Mouse (Mus musculus): Measurements from ENCODE around the gene Rreb1. TPM values are rescaled to one million over a fixed set of nuclear protein-coding genes. Genes with fewer than 3 reads are reported as not detected.
A peak's percentile ranks its signal among the peaks of the same experiment; 100 is the strongest.

Gene Rreb1
- polyA plus RNA-seq, 1 experiment from 2014 or later = 20.6 TPM

DNA sequence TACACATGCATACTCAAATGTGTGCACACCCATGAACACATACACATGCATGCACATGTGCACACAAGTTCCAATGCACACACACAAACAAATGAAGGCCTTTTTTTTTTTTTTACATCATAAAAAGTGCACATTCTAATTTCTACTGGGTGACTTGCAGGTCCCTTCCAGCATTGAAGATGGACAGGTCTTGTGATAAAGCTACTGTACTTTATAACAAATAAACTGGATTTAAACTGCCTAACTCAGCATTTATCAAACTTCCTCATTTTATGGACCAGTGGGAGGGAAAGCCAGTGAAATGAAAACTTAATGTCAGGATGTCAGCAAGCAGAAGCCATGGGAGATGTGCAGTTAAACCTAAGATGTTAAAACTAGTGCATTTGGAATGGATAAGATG is 1.5 kb upstream of the Rreb1 start:
- peaks cover 6% of the 10 kb centered on the region; the same call in 1 of the 2 replicates for H3K27me3 ChIP-seq (replicated peaks; ENCODE audit: control insufficient read depth, insufficient read depth, low read length)
- H3K36me3 ChIP-seq (ENCODE audit: control insufficient read depth, insufficient read depth, low read length) = no peaks in the 10 kb centered on the region
- H3K4me3 ChIP-seq (ENCODE audit: low read depth, low read length) = no peak overlapping the region
- ATAC-seq (replicated peaks; ENCODE audit: low FRiP score) (no peak), DNase-seq (ENCODE audit: low spot score) (no peak)
- peaks cover 16% of the 10 kb centered on the region for H3K4me1 ChIP-seq (replicated peaks; ENCODE audit: control insufficient read depth, insufficient read depth, low read length)
- H3K4me2 ChIP-seq = no peak overlapping the region
- H3K9ac ChIP-seq (ENCODE audit: low read depth, low read length) = no peak overlapping the region
- no peak overlapping the region for H3K27ac ChIP-seq (ENCODE audit: low read depth, low read length)
- H3K9me3 ChIP-seq (ENCODE audit: control insufficient read depth, low read length) = no peaks in the 10 kb centered on the region

DNA sequence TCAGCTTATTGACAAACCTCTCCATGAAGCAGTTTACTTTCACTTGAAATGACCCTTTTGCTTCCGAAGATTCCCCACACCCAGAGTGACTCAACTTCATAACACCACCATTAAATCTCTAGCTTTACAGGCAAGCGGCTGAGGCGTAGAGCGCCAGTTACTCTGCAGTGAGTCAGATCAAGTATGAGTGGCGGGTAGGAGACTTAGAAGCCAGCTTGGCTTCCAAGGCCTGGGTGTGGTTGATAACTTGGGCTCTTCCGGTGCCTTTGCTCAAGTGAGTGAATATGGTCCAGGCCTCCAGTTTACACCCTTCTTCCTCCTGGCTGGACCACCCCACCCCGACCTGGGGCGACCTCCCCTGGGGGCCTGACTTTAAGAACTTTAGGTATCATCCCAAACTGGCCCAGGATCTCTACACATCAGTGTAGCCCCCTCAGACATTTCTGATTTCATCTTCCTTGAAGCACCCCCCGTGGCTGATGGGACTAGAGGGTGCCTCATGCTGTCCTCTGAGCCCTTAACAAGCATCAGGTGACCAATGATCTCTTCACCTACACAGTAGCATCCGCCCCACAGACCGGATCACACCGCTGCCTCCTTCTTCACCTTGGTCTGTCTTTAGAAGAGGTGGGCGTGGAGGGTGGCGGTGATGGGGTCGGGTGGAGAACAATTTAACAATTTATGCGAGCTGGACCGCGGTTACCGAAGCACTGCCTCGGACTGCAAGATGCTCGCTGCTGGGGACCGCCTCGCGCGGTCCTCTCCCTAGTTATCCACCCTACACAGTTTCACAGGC is 651 bp upstream of the Rreb1 start:
- Histone ChIP-seq H3K4me3 (ENCODE audit: low read depth, low read length) (peak overlapping the region; percentile 67), H3K4me2 (peak overlapping the region; percentile 94), H3K9ac (ENCODE audit: low read depth, low read length) (peak overlapping the region; percentile 65; the same call in 1 of the 2 replicates), H3K4me1 (replicated peaks; ENCODE audit: control insufficient read depth, insufficient read depth, low read length) (peaks cover 16% of the 10 kb centered on the region), H3K36me3 (ENCODE audit: control insufficient read depth, insufficient read depth, low read length) (no peaks in the 10 kb centered on the region), H3K27ac (ENCODE audit: low read depth, low read length) (no peak overlapping the region), H3K9me3 (ENCODE audit: control insufficient read depth, low read length) (no peaks in the 10 kb centered on the region), H3K27me3 (replicated peaks; ENCODE audit: control insufficient read depth, insufficient read depth, low read length) (peaks cover 6% of the 10 kb centered on the region; the same call in 1 of the 2 replicates)
- ATAC-seq (replicated peaks; ENCODE audit: low FRiP score) (peak; percentile 76), DNase-seq (ENCODE audit: low spot score) (peak; percentile 48)
- WGBS = 15% methylated on average over 25 of the region's 25 CpGs

DNA sequence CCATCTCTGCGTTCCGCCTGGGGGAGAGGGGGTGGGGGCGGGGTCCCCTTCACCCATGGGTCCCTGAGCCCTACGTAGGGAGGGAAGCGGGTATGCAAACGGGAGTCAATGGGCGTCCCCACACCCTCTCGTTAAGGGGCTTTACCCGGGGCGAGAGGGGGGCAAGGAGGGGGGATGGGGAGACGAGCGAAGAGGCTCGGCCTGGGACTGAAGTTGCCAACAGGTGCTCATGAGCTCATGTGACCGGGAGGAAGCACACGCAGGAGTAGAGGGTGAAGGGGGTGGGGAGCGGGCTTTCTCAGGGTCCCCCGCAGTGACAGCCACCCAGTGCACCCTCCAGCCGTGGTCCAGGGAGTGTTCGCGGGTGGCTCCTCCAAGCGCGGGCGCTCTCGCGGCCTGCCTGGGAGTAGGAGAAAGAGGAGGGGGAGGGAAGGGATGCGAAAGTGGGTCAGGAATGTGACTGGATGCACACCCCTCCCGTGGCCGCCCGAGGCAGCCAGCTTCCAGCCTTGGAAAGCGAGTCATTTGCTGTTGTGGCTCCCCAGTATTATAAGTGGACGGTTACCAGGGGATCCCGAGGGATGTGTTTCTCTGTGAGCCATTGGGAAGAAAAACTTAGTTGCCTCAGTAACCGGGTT is 513 bp downstream of the Rreb1 start:
- H3K4me1 ChIP-seq (replicated peaks; ENCODE audit: control insufficient read depth, insufficient read depth, low read length) = peaks cover 16% of the 10 kb centered on the region
- H3K9me3 ChIP-seq (ENCODE audit: control insufficient read depth, low read length) = no peaks in the 10 kb centered on the region
- H3K27ac ChIP-seq (ENCODE audit: low read depth, low read length) = no peak overlapping the region
- H3K4me3 ChIP-seq (ENCODE audit: low read depth, low read length) = peak overlapping the region; percentile 67
- peak overlapping the region; percentile 94 for H3K4me2 ChIP-seq
- under 1% methylated on average over 33 of the region's 33 CpGs for WGBS
- H3K36me3 ChIP-seq (ENCODE audit: control insufficient read depth, insufficient read depth, low read length) = no peaks in the 10 kb centered on the region
- H3K9ac ChIP-seq (ENCODE audit: low read depth, low read length) = peak overlapping the region; percentile 65
- H3K27me3 ChIP-seq (replicated peaks; ENCODE audit: control insufficient read depth, insufficient read depth, low read length) = peaks cover 6% of the 10 kb centered on the region; the same call in 1 of the 2 replicates
- ATAC-seq (replicated peaks; ENCODE audit: low FRiP score) = peak; percentile 22
- peak; percentile 49 for DNase-seq (ENCODE audit: low spot score)

DNA sequence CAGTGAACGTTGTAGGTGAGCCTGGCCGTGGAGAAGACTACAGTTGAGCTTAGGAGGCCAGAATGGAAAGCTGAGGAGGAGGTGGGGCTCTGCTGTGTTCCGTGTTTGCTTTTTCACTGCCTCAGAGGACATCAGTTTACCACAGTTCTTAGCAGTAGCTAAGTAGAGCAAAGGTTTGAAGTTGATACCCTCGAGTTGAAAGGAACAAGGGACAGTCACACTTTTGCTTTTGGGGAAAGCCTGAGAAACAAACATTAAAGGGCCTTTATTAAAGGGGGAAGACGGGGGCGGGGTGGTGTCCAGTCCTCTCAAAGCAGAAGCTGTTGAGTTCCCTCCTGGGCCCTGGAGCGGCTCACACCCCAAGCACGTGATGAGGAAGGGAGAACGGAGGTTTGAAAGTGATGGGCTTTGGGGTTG is 1.1 kb downstream of the Rreb1 start:
- H3K27me3 ChIP-seq (replicated peaks; ENCODE audit: control insufficient read depth, insufficient read depth, low read length) = peaks cover 6% of the 10 kb centered on the region; the same call in 1 of the 2 replicates
- 6% methylated on average over 9 of the region's 9 CpGs for WGBS
- peaks cover 17% of the 10 kb centered on the region for H3K4me1 ChIP-seq (replicated peaks; ENCODE audit: control insufficient read depth, insufficient read depth, low read length)
- H3K9ac ChIP-seq (ENCODE audit: low read depth, low read length) = peak overlapping the region; percentile 65
- H3K36me3 ChIP-seq (ENCODE audit: control insufficient read depth, insufficient read depth, low read length) = no peaks in the 10 kb centered on the region
- H3K4me3 ChIP-seq (ENCODE audit: low read depth, low read length) = peak overlapping the region; percentile 67
- H3K9me3 ChIP-seq (ENCODE audit: control insufficient read depth, low read length) = no peaks in the 10 kb centered on the region
- no peak for DNase-seq (ENCODE audit: low spot score)
- H3K27ac ChIP-seq (ENCODE audit: low read depth, low read length) = no peak overlapping the region
- ATAC-seq (replicated peaks; ENCODE audit: low FRiP score) = no peak
- H3K4me2 ChIP-seq = peak overlapping the region; percentile 94

DNA sequence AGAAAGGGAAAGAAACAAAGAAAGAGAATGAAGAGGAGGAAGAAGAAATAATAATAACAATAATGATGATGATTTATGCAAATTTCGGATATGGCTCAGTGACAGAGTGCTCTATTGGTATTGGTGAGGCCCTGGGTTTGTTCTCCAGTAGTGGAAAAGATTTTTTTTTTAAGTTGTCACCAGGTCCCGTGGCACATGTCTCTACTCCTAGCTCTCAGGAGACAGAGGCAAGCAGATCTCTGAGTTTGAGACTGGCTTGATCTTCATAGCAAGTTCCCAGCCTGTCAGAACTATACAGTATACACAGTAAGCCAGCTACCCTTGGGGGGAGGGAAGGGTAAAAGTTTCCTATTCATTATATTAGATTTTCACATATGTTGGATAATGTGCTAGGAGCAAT is 3.4 kb downstream of the Rreb1 start:
- Histone ChIP-seq H3K9ac (ENCODE audit: low read depth, low read length) (no peak overlapping the region), H3K9me3 (ENCODE audit: control insufficient read depth, low read length) (no peaks in the 10 kb centered on the region), H3K4me3 (ENCODE audit: low read depth, low read length) (no peak overlapping the region), H3K27me3 (replicated peaks; ENCODE audit: control insufficient read depth, insufficient read depth, low read length) (peaks cover 6% of the 10 kb centered on the region; the same call in 1 of the 2 replicates), H3K4me2 (no peak overlapping the region), H3K36me3 (ENCODE audit: control insufficient read depth, insufficient read depth, low read length) (no peaks in the 10 kb centered on the region), H3K27ac (ENCODE audit: low read depth, low read length) (no peak overlapping the region), H3K4me1 (replicated peaks; ENCODE audit: control insufficient read depth, insufficient read depth, low read length) (peaks cover 19% of the 10 kb centered on the region)
- no peak for ATAC-seq (replicated peaks; ENCODE audit: low FRiP score)
- no peak for DNase-seq (ENCODE audit: low spot score)
- 66% methylated on average over 2 of the region's 2 CpGs for WGBS

DNA sequence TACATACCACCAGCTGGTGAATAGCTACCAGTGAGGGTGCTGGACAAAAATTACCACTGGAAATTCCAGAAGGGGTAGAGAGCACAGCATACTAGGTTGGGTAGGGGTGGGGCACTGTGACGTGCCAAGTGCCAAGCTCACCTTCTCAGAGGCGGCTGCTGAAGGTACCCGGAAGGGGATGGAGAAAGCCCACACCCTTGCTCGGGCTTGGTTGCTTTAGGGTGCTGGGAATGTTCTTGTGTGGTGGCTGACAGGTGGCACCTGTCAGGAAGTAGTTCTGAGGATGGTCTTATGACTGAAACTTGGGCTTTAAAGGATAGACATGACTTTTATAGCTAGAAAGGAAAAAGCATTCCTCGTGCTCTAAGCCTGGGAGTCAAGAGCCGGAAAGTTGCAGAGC is 3.9 kb downstream of the Rreb1 start:
- Histone ChIP-seq H3K9me3 (ENCODE audit: control insufficient read depth, low read length) (no peaks in the 10 kb centered on the region), H3K9ac (ENCODE audit: low read depth, low read length) (no peak overlapping the region)
- 80% methylated on average over 6 of the region's 6 CpGs for WGBS

DNA sequence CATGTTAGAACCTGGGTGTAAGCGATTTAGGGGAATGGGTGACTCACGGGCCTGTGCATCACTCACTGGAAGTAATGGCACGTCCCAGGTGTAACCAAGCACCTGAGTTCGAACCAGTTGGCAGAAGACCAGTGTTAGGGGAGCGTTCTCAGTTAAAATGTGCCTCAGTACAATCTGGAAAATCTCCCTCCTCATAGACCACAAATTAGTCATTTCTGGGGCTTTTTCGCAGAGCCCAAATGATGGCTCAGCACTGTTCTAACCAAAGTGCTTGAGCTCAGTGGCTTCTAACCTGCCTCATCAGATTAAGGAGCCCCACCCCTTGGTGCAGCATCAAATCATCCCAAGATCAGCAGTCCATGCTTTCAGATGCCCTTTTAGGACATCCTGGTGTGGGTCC is 5.5 kb downstream of the Rreb1 start:
- Histone ChIP-seq H3K4me2 (no peak overlapping the region), H3K27ac (ENCODE audit: low read depth, low read length) (no peak overlapping the region), H3K27me3 (replicated peaks; ENCODE audit: control insufficient read depth, insufficient read depth, low read length) (no peaks in the 10 kb centered on the region), H3K36me3 (ENCODE audit: control insufficient read depth, insufficient read depth, low read length) (no peaks in the 10 kb centered on the region), H3K4me1 (replicated peaks; ENCODE audit: control insufficient read depth, insufficient read depth, low read length) (peaks cover 8% of the 10 kb centered on the region), H3K4me3 (ENCODE audit: low read depth, low read length) (no peak overlapping the region), H3K9ac (ENCODE audit: low read depth, low read length) (no peak overlapping the region), H3K9me3 (ENCODE audit: control insufficient read depth, low read length) (no peaks in the 10 kb centered on the region)
- WGBS = 79% methylated on average over 6 of the region's 6 CpGs
- ATAC-seq (replicated peaks; ENCODE audit: low FRiP score) (no peak), DNase-seq (ENCODE audit: low spot score) (no peak)

More for the DNA sequence above, 3.9 kb downstream of the Rreb1 start:
- ATAC-seq (replicated peaks; ENCODE audit: low FRiP score) (no peak), DNase-seq (ENCODE audit: low spot score) (no peak)
- peaks cover 6% of the 10 kb centered on the region; the same call in 1 of the 2 replicates for H3K27me3 ChIP-seq (replicated peaks; ENCODE audit: control insufficient read depth, insufficient read depth, low read length)
- H3K4me2 ChIP-seq = no peak overlapping the region
- peaks cover 17% of the 10 kb centered on the region for H3K4me1 ChIP-seq (replicated peaks; ENCODE audit: control insufficient read depth, insufficient read depth, low read length)
- no peak overlapping the region for H3K27ac ChIP-seq (ENCODE audit: low read depth, low read length)
- no peak overlapping the region for H3K4me3 ChIP-seq (ENCODE audit: low read depth, low read length)
- no peaks in the 10 kb centered on the region for H3K36me3 ChIP-seq (ENCODE audit: control insufficient read depth, insufficient read depth, low read length)

DNA sequence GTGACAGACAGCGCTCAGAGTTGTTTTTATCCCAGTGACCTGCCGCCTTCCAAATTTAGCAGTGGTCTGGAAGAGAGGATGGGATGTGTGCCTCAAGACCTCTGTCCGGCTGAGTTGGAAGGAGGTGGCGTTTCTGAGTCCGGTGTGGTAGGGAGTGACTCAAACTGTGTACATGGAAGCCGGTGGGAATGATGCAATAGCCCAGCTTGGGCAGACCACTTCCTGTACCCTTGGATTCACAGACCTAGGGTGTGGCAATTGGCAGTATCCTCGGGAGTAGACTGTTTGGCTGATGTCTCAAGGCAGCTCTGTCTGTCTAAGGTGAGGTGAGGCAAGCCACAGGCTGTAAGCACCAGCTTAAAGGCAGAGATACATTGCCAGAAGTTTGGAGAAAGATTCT is 6.0 kb downstream of the Rreb1 start:
- Histone ChIP-seq H3K36me3 (ENCODE audit: control insufficient read depth, insufficient read depth, low read length) (no peaks in the 10 kb centered on the region), H3K4me3 (ENCODE audit: low read depth, low read length) (no peak overlapping the region), H3K9ac (ENCODE audit: low read depth, low read length) (0 out of 2 replicates have a peak overlapping the region, but pooled peaks have one; percentile 15), H3K27me3 (replicated peaks; ENCODE audit: control insufficient read depth, insufficient read depth, low read length) (no peaks in the 10 kb centered on the region), H3K27ac (ENCODE audit: low read depth, low read length) (no peak overlapping the region), H3K4me1 (replicated peaks; ENCODE audit: control insufficient read depth, insufficient read depth, low read length) (0 out of 2 replicates have a peak, but pooled peaks cover 3% of the 10 kb centered on the region), H3K4me2 (no peak overlapping the region), H3K9me3 (ENCODE audit: control insufficient read depth, low read length) (no peaks in the 10 kb centered on the region)
- 53% methylated on average over 7 of the region's 7 CpGs for WGBS
- ATAC-seq (replicated peaks; ENCODE audit: low FRiP score) (no peak), DNase-seq (ENCODE audit: low spot score) (no peak)

Data from liver, embryonic 11.5 days (tissue).